Mouse (Mus musculus) lung, postnatal 4 days (tissue): ENCODE data around the gene Zfp697.
"Not testable (repeated sequence)": the region's sequence is repeated elsewhere in the genome, so short reads cannot be mapped to it uniquely, and the experiment has no call there.

Experiments used
- DNase-seq, 2 experiments: peaks; one replicate each; pipeline ENCODE4 v3.0.0; 2021

The Zfp697 gene

GRCm38 (mm10) chr3:98720740-98721139, 338.5 kb downstream of the Zfp697 start:
- no peak for DNase-seq

- no peak for DNase-seq
These were observed 342.1 kb downstream of the Zfp697 start, which contains the start of gene Hsd3b2 for GRCm38 (mm10) chr3:98724376-98724775. Gene Hsd3b2, minus strand, starts transcription at chr3:98724543.

DNA sequence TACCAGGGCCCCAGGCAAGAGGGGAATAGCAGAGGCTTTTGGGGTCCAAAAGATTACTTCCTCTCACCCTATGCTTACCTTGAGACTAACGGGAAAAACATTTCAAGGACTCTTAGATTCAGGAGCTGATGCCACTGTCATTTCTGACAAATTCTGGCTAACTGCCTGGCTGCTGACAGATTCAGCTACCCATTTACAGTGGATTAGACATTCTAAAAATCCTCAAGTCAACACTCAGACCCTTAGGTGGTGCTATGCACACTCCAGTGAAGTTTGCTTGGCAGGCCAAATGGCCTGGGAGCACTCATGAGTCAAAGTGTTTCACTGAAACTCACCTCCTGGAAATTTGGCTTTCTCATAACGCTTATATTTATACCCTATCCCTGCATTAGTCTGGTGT, 344.0 kb downstream of the Zfp697 start:
- DNase-seq: peak; percentile 5 to 23

DNA sequence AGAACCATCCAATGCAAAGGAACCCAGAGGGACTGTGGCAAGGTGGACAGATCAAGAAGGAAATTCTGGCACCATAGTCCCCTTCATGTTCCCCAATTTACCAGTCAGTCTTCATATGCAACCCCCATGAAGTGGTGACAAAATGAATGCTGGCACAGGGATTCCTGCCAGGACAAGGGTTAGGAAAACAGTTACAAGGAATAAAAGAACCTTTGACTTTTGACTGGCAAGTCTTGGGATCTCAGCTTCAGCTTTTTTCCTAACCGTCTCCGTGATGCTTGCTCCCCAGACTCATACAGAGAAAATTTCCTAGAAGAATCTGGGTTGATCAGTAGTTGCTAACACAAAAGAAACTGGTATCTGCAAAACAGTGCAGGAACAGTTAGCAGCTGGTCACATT, 351.5 kb downstream of the Zfp697 start:
- no peak for DNase-seq

DNA sequence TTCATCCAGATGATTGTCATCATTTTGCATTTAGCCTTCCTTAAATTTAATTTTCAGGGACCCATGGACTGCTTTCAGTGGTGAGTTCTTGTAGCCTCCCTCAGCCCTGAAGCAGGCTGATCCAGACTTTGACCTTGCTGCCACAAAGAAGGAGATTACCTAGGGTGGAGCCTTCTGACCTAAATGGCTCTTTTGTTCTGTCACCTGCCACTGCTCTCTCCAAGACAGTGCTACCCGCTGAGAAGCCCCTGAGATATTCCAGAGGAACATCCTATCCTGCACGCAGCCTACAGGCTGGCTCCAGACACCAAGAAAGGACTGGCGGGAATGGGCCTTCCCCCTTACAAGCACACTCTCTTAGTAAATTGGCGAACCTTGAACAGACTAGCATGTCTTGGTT, 352.1 kb downstream of the Zfp697 start:
- DNase-seq: no peak

- not testable (repeated sequence) for DNase-seq
These were observed 358.8 kb downstream of the Zfp697 start for GRCm38 (mm10) chr3:98741043-98741442.

DNA sequence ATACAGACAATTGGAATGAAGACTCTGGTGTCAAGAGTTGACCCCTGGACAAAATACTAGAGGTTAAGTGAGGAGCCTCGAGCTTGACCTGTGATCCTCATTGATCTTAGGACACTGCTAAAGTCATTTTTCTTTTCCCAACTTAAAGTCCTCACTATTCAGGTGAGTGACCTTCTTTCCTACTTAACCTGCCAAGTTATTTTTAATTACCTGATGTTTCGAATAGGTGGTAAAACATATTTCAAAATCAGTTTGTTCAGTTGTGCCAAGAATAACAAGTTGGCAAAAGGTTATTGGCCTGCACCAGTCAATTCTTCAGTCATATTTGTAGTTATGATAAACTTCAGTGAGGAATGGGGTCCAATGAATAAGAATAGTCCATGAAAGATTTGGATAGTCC, 369.9 kb downstream of the Zfp697 start:
- DNase-seq: no peak

DNA sequence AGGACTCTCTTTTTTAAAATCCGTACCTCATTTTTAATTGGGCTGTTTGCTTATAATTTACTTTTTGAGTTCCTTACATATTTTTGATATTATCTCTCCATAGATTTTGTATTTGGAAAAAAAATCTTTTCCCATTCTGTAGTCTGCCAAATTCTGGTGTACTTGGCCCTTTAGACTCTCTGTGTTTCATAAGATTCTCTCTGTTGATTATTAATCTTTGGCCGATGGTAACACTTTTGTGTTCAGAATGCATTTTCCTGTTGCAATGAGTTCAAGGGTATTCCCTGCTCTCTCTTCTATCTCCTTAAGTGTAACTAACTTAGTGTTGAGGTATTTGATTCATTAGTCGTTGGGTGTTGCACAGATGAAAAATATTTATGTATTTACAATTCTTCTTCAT, 374.6 kb downstream of the Zfp697 start:
- DNase-seq: no peak

DNA sequence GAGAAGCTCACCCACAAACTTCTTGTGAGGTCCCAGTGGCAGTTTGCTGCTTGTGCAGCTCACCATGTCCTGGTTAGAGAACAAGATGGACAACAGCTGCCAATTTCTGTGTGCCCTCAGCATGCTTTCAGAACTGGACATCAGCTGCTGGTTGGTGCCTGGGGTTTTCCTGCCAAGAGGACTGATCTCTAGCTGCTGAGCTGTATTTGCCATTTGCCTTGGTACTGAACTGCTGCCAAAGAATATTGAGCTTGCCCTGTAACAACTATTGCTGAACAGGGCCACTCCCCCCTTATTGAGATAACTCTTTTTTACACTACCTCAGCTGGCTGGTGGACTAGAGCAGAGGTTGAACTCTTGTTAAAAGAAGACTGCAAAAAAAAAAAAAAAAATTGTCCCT, 381.9 kb downstream of the Zfp697 start:
- no peak for DNase-seq

GRCm38 (mm10) chr3:98780921-98781320, 398.7 kb downstream of the Zfp697 start:
- DNase-seq: no peak

DNA sequence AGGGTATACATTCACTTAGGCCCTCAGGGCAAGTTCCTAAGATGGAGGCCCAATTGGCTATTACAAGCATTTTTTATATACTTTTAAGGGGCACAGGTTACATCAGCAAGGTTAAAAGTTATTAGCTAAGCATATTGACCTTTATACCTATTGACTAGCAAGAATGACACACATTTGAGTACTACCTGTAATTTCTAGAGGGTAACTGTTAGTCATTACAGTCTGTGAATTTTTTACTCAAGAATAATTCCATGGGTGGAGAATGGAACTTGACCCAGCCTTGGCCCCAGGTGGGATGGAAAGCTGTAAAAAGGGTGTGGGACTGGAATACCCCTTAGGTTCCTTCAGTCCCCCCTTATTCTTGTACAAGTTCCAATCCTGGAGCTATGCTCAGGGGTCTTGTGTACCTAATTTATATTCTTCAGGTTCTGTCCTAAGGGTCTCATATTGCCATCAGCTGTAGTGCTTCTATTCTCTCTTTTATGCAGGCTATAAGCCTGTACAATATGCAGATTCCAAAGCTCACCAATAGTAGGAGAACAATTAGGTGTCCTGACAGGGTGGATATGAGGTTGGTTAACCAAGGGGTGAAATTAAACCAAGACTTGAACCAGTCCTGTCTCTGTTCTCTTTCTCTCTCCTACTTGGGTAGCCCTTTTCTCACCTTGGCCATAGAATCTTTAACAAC, 400.1 kb downstream of the Zfp697 start:
- DNase-seq: no peak

GRCm38 (mm10) chr3:98786551-98786950, 404.3 kb downstream of the Zfp697 start:
- no peak for DNase-seq
